Mouse (Mus musculus): ENCODE measurements around the gene Myh8. TPM values are rescaled to one million over a fixed set of nuclear protein-coding genes. Genes with fewer than 3 reads are reported as not detected.

Gene Myh8
- polyA plus RNA-seq (2015; fragmentation: Illumina TruSeq; extraction: RNeasy Lipid Tissue Mini Kit (QIAGEN cat#74804); ENCODE audit: insufficient read depth, low replicate concordance), result 0.11 TPM

DNA sequence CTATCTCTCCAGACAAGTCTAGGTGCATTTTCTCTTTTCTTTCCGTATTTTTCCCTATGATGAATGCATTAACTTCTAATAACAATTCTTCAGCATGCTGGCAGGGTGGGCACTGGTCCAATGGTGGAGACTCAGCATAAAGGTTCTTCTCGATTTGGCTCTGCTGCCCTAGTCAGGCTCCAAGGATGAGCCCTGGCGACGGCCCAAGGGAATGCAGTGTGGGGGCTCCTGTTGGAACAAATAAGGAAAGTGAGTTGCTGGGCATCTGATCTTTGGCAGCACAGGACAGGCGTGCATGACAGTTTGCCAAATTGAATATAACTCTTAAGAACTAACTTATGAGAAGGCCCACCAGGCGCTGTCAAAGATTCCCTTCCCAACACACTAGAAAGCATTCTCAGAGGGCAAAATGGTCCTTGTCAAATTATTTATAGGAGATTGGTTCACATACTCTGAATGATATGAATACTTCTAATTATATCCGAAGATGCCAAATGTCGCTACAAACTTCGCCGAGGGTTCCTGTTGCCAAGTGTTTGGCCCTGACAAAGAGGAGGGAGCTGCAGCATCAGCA, at the start of gene Myh8:
Gene Myh8 (plus strand): TSS at position 524 of the 574 bp plus-strand sequence.

DNA sequence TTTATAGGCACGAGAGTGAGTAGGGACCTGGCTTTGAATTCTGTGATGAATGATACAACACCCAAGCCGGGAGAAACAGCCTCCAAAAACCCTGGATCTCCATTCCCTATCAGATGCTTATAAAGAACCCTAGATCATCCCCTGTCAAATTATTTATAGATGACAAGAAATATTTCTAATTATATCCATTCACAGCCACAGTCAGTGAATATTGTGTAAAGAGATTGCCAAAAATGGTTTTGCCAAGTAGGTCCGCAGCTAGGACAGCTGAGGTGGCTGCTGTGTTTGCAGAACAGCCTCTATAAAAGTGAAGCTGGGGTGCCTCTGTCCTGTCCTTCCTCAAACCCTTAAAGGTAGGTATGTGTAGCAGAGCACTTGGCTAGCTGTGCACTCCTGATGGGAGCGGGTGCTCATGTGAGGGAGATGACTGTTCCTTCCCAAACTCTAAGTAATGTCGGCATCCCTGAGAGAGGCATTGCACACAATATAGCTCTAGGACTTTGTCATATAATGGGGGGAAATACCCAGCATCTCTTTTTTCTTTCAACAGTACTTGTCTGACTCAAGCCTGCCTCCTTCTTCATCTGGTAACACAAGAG, 39.3 kb upstream of the Myh8 start, which contains the start of gene Myh4:
Gene Myh4 (plus strand): TSS at position 549 of the 599 bp plus-strand sequence.

DNA sequence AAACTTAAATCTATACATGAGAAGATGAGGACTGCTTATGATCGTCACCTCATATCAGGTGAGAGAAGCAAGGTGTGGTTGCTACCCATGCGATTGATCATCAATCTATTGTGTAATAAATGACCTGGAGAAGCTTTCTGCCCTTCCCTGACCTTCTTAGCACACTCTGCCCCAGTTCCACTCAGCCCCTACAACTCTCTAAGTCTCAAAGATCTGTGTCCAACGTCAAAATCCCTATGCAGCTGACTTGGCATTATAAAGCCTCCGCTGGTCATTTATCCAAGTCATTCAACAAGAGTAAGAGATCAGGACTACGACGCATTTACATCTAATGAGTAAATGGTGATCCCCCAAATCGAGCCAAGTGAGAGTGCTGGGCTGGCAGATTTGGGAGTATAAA, 44.4 kb downstream of the Myh8 start, which contains the start of gene Myh13:
Gene Myh13 (plus strand): TSS at position 301 of the 400 bp plus-strand sequence.

Other genes with a start within 250 kb of the Myh8 start
- 58.2 TPM for gene Adprm, start 224.5 kb upstream of the Myh8 start, polyA plus RNA-seq (2015; fragmentation: Illumina TruSeq; extraction: RNeasy Lipid Tissue Mini Kit (QIAGEN cat#74804); ENCODE audit: insufficient read depth, low replicate concordance)
- gene Sco1, start 224.5 kb upstream of the Myh8 start, polyA plus RNA-seq (2015; fragmentation: Illumina TruSeq; extraction: RNeasy Lipid Tissue Mini Kit (QIAGEN cat#74804); ENCODE audit: insufficient read depth, low replicate concordance), result 11.8 TPM
- gene Myh3, start 198.8 kb upstream of the Myh8 start, polyA plus RNA-seq (2015; fragmentation: Illumina TruSeq; extraction: RNeasy Lipid Tissue Mini Kit (QIAGEN cat#74804); ENCODE audit: insufficient read depth, low replicate concordance), result not detected
- not detected for gene Myh2, start 106.1 kb upstream of the Myh8 start, polyA plus RNA-seq (2015; fragmentation: Illumina TruSeq; extraction: RNeasy Lipid Tissue Mini Kit (QIAGEN cat#74804); ENCODE audit: insufficient read depth, low replicate concordance)
- 0.39 TPM for gene Myh1, start 77.1 kb upstream of the Myh8 start, polyA plus RNA-seq (2015; fragmentation: Illumina TruSeq; extraction: RNeasy Lipid Tissue Mini Kit (QIAGEN cat#74804); ENCODE audit: insufficient read depth, low replicate concordance)
- gene Myh4, start 39.1 kb upstream of the Myh8 start, polyA plus RNA-seq (2015; fragmentation: Illumina TruSeq; extraction: RNeasy Lipid Tissue Mini Kit (QIAGEN cat#74804); ENCODE audit: insufficient read depth, low replicate concordance), result not detected
- 0.11 TPM for gene Myh13, start 44.5 kb downstream of the Myh8 start, polyA plus RNA-seq (2015; fragmentation: Illumina TruSeq; extraction: RNeasy Lipid Tissue Mini Kit (QIAGEN cat#74804); ENCODE audit: insufficient read depth, low replicate concordance)
- gene Gas7, start 178.3 kb downstream of the Myh8 start, polyA plus RNA-seq (2015; fragmentation: Illumina TruSeq; extraction: RNeasy Lipid Tissue Mini Kit (QIAGEN cat#74804); ENCODE audit: insufficient read depth, low replicate concordance), result 9.6 TPM